In genomic region chr8:66167405-66168173, GRCm38 (mm10) we compare ENCODE assay signal across 26 mouse cellular contexts.
"Had no signal": no experiment of that assay in that cellular context is flagged by ENCODE, and none has a peak within 500 bp of the region (broad histone marks: within the 10 kb centered on the region; RNA-seq: fewer than 3 reads in every experiment).

No protein-coding gene starts in this region.

- H3K36me3 ChIP-seq: heart, embryonic 13.5 days; heart, embryonic 15.5 days; hindbrain, embryonic 13.5 days; hindbrain, embryonic 15.5 days; kidney, embryonic 15.5 days; limb, embryonic 13.5 days; limb, embryonic 15.5 days; liver, embryonic 12.5 days had no signal

- H3K4me1 ChIP-seq: heart, embryonic 13.5 days; heart, embryonic 15.5 days; hindbrain, embryonic 13.5 days; hindbrain, embryonic 15.5 days; kidney, embryonic 15.5 days; limb, embryonic 13.5 days; limb, embryonic 15.5 days; liver, embryonic 12.5 days had no signal

- H3K4me3 ChIP-seq: heart, adult 2 months; heart, embryonic 13.5 days; heart, embryonic 15.5 days; hindbrain, embryonic 13.5 days; hindbrain, embryonic 15.5 days; kidney, embryonic 15.5 days; limb, embryonic 13.5 days; limb, embryonic 15.5 days; liver, embryonic 12.5 days had no signal

- ATAC-seq: hindbrain, postnatal 0 days; intestine, embryonic 16.5 days; liver, embryonic 12.5 days had no signal

- H3K27me3 ChIP-seq: heart, embryonic 13.5 days; heart, embryonic 15.5 days; hindbrain, embryonic 13.5 days; hindbrain, embryonic 15.5 days; kidney, embryonic 15.5 days; limb, embryonic 13.5 days; limb, embryonic 15.5 days; liver, embryonic 12.5 days had no signal

- H3K9me3 ChIP-seq: heart, embryonic 13.5 days; heart, embryonic 15.5 days; hindbrain, embryonic 13.5 days; hindbrain, embryonic 15.5 days; kidney, embryonic 15.5 days; limb, embryonic 13.5 days; limb, embryonic 15.5 days; liver, embryonic 12.5 days had no signal

- H3K27ac ChIP-seq: heart, adult 2 months; heart, embryonic 13.5 days; heart, embryonic 15.5 days; hindbrain, embryonic 13.5 days; hindbrain, embryonic 15.5 days; hindbrain, postnatal 0 days; kidney, embryonic 15.5 days; kidney, postnatal 0 days; limb, embryonic 13.5 days; limb, embryonic 15.5 days; liver, embryonic 12.5 days; liver, embryonic 14.5 days had no signal

- DNase-seq: gastrocnemius, postnatal 14 days; gastrocnemius, postnatal 36 days; heart, adult 11 months; heart, adult 2 months; heart, postnatal 14 days; heart, postnatal 36 days; kidney, adult 11 months; kidney, adult 2 months; kidney, adult 9 months; kidney, postnatal 14 days; kidney, postnatal 36 days; layer of hippocampus, postnatal 36 days; left cerebral cortex, postnatal 4 days had no signal

- H3K4me2 ChIP-seq: heart, embryonic 11.5 days; heart, embryonic 13.5 days; heart, embryonic 15.5 days; hindbrain, embryonic 13.5 days; hindbrain, embryonic 15.5 days; kidney, embryonic 15.5 days; limb, embryonic 13.5 days; limb, embryonic 15.5 days; liver, embryonic 12.5 days had no signal

- H3K9ac ChIP-seq: heart, embryonic 13.5 days; heart, embryonic 15.5 days; hindbrain, embryonic 13.5 days; hindbrain, embryonic 15.5 days; kidney, embryonic 15.5 days; limb, embryonic 13.5 days; limb, embryonic 15.5 days; liver, embryonic 12.5 days; liver, embryonic 14.5 days had no signal
